Mouse (Mus musculus) cerebellum, adult 2 months (tissue): ENCODE measurements around the gene Ppfia4.

Source experiments
- CTCF ChIP-seq: fragments of 200-500 bp; IDR thresholded peaks from 2 replicates; pipeline ENCODE4 v1.5.1; 2011; ENCODE audit warnings: low read depth, mild to moderate bottlenecking, control low read depth, low read length, moderate library complexity, borderline replicate concordance; ENCODE audit not compliant: insufficient read depth
- POLR2A ChIP-seq: fragments of 200-500 bp; IDR thresholded peaks from 2 replicates; pipeline ENCODE4 v1.6.1; 2011; ENCODE audit warnings: low read length, control low read depth, borderline replicate concordance; ENCODE audit not compliant: insufficient read depth

- no peak for TF ChIP-seq CTCF
- TF ChIP-seq POLR2A = no peak
Observed at GRCm38 (mm10) chr1:134304940-134305339, 27.8 kb downstream of the Ppfia4 start.
